Mouse (Mus musculus) heart, adult 2 months (tissue): ENCODE results near the gene Runx1.

ENCODE experiments used
- CTCF ChIP-seq: fragments of 200-600 bp; IDR thresholded peaks from 2 replicates; pipeline ENCODE4 v1.8.1; 2022; ENCODE audit warnings: antibody characterized with exemption, mild to moderate bottlenecking, moderate library complexity
- POLR2A ChIP-seq: fragments of 200-500 bp; IDR thresholded peaks from 2 replicates; pipeline ENCODE4 v1.6.1; 2011; ENCODE audit warnings: mild to moderate bottlenecking, low read depth, low read length, control low read depth; ENCODE audit not compliant: insufficient read depth

DNA sequence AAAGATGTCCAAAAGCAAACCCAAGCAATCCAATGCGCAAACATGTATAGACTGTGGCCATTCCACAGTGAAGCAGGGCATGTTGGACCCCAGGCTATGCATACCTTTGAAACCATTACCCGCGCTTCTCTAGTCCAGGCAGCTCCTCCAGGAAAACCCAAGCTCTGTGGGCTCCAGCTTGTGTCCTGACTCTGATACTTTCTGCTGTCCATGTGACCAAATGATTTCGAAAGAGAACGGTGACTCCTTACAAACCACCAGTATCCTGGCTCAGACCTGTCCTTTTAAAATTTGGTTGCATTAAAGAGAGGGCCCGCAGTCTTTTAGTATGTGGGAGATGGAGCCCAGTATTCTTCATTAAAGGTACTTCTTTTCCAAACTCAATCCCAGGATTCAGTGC is 234.2 kb downstream of the Runx1 start:
- no peak for TF ChIP-seq CTCF
- TF ChIP-seq POLR2A: no peak
